Mouse (Mus musculus) heart, adult 2 months (tissue): Measurements from ENCODE around the gene Clasp2. TPM values are rescaled to one million over a fixed set of nuclear protein-coding genes. Genes with fewer than 3 reads are reported as not detected.
"Not testable (repeated sequence)": the region's sequence is repeated elsewhere in the genome, so short reads cannot be mapped to it uniquely, and the experiment has no call there.

Experiments used
- DNase-seq, 2 experiments: peaks; one replicate each; pipeline ENCODE4 v3.0.0; 2021
- H3K27ac ChIP-seq: fragments of 200-600 bp; 2 replicates; pipeline ENCODE4 v1.8.1; 2022
- H3K27me3 ChIP-seq: fragments of 200-500 bp; 2 replicates; pipeline ENCODE4 v1.6.1; 2012; ENCODE audit warnings: mild to moderate bottlenecking, low read length, inconsistent platforms, mixed read lengths; ENCODE audit not compliant: control insufficient read depth, insufficient read depth
- H3K36me3 ChIP-seq: fragments of 200-500 bp; 2 replicates; pipeline ENCODE4 v1.6.1; 2012; ENCODE audit warnings: low read length, inconsistent platforms; ENCODE audit not compliant: control insufficient read depth, insufficient read depth
- H3K4me1 ChIP-seq: fragments of 200-500 bp; 2 replicates; pipeline ENCODE4 v1.6.1; 2011; ENCODE audit warnings: low read length; ENCODE audit not compliant: control insufficient read depth, insufficient read depth
- H3K4me3 ChIP-seq: fragments of 200-600 bp; 2 replicates; pipeline ENCODE4 v1.8.1; 2022
- H3K79me2 ChIP-seq: fragments of 200-500 bp; replicated peaks from 2 replicates; pipeline ENCODE4 v1.6.1; 2012; ENCODE audit warnings: mild to moderate bottlenecking, inconsistent platforms, low read length, moderate library complexity, mixed read lengths; ENCODE audit not compliant: control insufficient read depth, insufficient read depth
- H3K9ac ChIP-seq: fragments of 200-500 bp; 2 replicates; pipeline ENCODE4 v1.6.1; 2012; ENCODE audit warnings: low read depth, mild to moderate bottlenecking, control low read depth, inconsistent platforms, low read length, mixed read lengths
- CTCF ChIP-seq: fragments of 200-600 bp; IDR thresholded peaks from 2 replicates; pipeline ENCODE4 v1.8.1; 2022; ENCODE audit warnings: antibody characterized with exemption, mild to moderate bottlenecking, moderate library complexity
- EP300 ChIP-seq: fragments of 200-500 bp; IDR thresholded peaks from 2 replicates; pipeline ENCODE4 v1.6.1; 2011; ENCODE audit warnings: low read depth, low read length, control low read depth; ENCODE audit not compliant: insufficient read depth
- POLR2A ChIP-seq: fragments of 200-500 bp; IDR thresholded peaks from 2 replicates; pipeline ENCODE4 v1.6.1; 2011; ENCODE audit warnings: mild to moderate bottlenecking, low read depth, low read length, control low read depth; ENCODE audit not compliant: insufficient read depth
- WGBS: fragments of 180-500 bp; shearing (Covaris S2); methylation state at CpG from one replicate; pipeline ENCODE4 v1.1.7; 2018; 5-methylcytosine and 5-hydroxymethylcytosine counted together
- intact Hi-C: fragments of 180-260 bp; cut with DNase I; formaldehyde crosslinking; loops from one replicate; pipeline ENCODE4 v1.15.1; 2025
- polyA plus RNA-seq: library from polyadenylated mRNA; depleted of rRNA; stranded (reverse); fragments of >200 nt; gene quantifications from 2 replicates; pipeline ENCODE4 v1.2.3, GENCODE M21; 2012
- total RNA-seq, 2 experiments: library from RNA; stranded (reverse); gene quantifications; 2 replicates each; pipeline ENCODE4 v1.2.3; 2021

Gene Clasp2
- total and polyA plus RNA-seq, 3 experiments: 14.2 to 56.2 (median 53.6) TPM

DNA sequence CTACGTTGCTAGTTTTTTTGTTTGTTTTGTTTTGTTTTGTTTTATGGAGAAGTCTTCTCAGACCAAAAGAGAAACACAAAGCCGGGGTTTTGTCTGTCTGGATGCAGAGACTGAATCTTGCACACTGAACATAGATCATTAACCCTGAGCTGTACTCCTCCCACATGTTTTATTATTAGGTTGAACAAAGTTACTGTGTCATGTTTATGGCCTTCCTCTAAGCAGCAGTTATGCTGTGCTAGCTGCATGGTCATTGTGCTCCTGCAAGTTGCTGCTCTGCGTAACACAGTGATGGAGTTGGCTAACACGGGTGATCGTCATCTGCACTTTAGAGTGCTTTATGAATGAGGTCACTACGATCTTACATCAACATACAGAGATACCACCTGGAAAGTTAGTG is 21.1 kb downstream of the Clasp2 start:
- no peak overlapping the region for H3K9ac ChIP-seq
- DNase-seq: no peak
- WGBS: 93% methylated on average over 6 of the region's 6 CpGs

DNA sequence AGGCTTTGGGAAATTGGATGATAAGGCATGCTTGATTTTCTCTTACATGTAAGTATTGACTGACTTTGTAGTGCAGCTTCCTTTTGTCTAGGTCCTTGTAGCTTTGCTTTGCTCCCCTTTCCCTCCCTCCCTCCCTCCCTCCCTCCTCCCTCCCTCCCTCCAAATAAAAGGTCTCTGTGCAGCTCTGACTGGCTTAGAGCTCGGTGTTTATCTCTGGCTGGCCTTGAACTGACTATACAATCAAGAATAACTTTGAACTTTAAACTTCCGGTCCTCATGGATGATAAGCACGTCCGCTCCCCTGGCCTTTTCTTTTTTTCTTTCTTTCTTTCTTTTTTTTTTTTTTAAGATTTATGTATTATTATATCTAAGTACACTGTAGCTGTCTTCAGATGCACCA is 21.9 kb downstream of the Clasp2 start:
- no peak for DNase-seq
- 71% methylated on average over 4 of the region's 4 CpGs for WGBS
- no peaks in the 10 kb centered on the region for H3K27me3 ChIP-seq
- TF ChIP-seq POLR2A: no peak
- no peak for TF ChIP-seq CTCF
- no peak for TF ChIP-seq EP300
- intact Hi-C loops: no loop called here
- no peak overlapping the region for H3K9ac ChIP-seq
- no peak overlapping the region for H3K27ac ChIP-seq
- H3K4me1 ChIP-seq: no peaks in the 10 kb centered on the region
- no peak overlapping the region for H3K4me3 ChIP-seq
- no peaks in the 10 kb centered on the region for H3K36me3 ChIP-seq
- H3K79me2 ChIP-seq: no peaks in the 10 kb centered on the region

More for the DNA sequence above, 21.1 kb downstream of the Clasp2 start:
- TF ChIP-seq EP300: no peak
- TF ChIP-seq POLR2A: no peak
- no peak for TF ChIP-seq CTCF
- no peaks in the 10 kb centered on the region for H3K4me1 ChIP-seq
- intact Hi-C loops: no loop called here
- no peak overlapping the region for H3K27ac ChIP-seq
- H3K4me3 ChIP-seq: no peak overlapping the region
- no peaks in the 10 kb centered on the region for H3K27me3 ChIP-seq
- no peaks in the 10 kb centered on the region for H3K79me2 ChIP-seq
- no peaks in the 10 kb centered on the region for H3K36me3 ChIP-seq

DNA sequence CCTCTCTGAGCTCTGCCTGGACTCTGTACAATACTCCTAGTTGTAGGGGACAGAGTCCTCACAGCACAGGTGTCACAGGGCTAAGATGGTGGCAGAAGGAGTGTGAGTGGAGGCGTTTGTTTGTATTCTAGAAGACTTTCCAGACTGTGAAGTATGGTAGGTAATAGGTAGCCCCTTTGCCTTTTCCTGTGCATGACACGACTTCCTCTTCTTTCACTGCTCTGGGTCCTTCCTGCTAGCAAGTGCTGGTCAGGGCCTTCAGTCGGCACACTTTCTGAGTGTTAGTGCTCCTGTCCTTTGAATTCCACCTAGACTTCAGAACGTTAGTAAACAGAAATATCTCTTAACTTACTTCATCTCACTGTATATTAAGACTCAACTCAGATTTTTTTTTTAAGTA is 29.4 kb downstream of the Clasp2 start:
- WGBS: 66% methylated on average over 4 of the region's 4 CpGs
- Histone ChIP-seq H3K4me1 (no peaks in the 10 kb centered on the region), H3K79me2 (no peaks in the 10 kb centered on the region), H3K9ac (no peak overlapping the region), H3K27ac (no peak overlapping the region), H3K4me3 (no peak overlapping the region), H3K27me3 (no peaks in the 10 kb centered on the region), H3K36me3 (no peaks in the 10 kb centered on the region)
- TF ChIP-seq CTCF: no peak
- DNase-seq: no peak
- intact Hi-C loops: no loop called here

DNA sequence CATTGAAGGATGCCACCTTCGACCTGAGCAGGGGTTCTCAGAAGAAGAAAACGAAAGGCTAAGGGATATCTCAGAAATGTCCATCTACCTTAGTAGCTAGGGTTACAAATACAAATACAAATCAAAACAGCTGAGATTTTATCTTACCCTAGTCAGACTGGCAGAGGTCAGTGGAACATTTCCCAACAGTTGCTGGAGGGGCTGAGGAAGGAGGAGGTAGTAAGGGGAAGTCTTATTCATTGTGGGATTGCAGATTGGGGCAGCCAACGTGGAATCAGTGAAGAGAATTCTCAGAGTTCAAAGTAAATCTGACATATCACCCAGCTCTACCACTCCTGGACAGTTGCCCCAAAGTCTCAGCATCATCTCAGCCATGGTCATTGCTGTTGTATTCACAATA is 39.6 kb downstream of the Clasp2 start:
- no peak for DNase-seq
- Histone ChIP-seq H3K27ac (no peak overlapping the region), H3K9ac (no peak overlapping the region), H3K4me1 (no peaks in the 10 kb centered on the region), H3K27me3 (no peaks in the 10 kb centered on the region), H3K79me2 (no peaks in the 10 kb centered on the region), H3K36me3 (peaks cover 2% of the 10 kb centered on the region; the same call in 1 of the 2 replicates), H3K4me3 (no peak overlapping the region)
- TF ChIP-seq POLR2A (no peak), EP300 (no peak), CTCF (no peak)
- WGBS: 72% methylated on average over 3 of the region's 3 CpGs
- intact Hi-C loops: no loop called here

DNA sequence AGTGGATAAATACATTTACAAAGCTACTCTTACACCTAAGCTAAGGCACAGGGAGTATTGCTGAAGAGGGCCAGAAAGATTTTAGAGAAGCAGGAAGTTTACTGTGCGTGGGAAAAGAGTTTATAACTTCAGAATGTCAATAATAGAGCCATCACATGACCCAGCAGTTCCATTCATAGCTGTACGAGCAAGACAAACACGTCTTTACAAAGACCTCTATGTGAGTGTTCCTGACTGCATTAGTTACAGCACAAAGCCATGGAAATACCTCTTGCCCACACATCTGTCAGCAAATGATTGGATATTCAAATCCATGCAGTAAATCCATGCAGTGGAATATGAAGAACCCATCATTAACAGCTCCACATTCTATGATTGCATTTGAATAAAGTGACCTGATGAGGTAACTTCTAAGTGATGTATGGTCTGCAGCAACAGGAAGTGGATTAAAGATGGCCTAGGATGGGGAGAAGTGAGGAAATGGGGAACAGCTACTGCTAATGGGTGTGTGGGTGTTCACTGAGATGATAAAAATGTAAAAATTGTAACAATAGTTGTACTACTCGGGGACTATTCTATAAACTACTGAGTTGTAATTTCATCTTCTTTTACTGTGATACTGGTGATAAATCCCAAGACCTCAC is 41.2 kb downstream of the Clasp2 start:
- TF ChIP-seq EP300: no peak
- no peak for TF ChIP-seq POLR2A
- no peak for TF ChIP-seq CTCF
- no peak for DNase-seq
- Histone ChIP-seq H3K9ac (no peak overlapping the region), H3K4me3 (no peak overlapping the region), H3K27me3 (no peaks in the 10 kb centered on the region), H3K36me3 (peaks cover 2% of the 10 kb centered on the region; the same call in 1 of the 2 replicates), H3K4me1 (no peaks in the 10 kb centered on the region), H3K27ac (no peak overlapping the region), H3K79me2 (no peaks in the 10 kb centered on the region)
- intact Hi-C loops: no loop called here
- WGBS: 43% methylated on average over 4 of the region's 4 CpGs

DNA sequence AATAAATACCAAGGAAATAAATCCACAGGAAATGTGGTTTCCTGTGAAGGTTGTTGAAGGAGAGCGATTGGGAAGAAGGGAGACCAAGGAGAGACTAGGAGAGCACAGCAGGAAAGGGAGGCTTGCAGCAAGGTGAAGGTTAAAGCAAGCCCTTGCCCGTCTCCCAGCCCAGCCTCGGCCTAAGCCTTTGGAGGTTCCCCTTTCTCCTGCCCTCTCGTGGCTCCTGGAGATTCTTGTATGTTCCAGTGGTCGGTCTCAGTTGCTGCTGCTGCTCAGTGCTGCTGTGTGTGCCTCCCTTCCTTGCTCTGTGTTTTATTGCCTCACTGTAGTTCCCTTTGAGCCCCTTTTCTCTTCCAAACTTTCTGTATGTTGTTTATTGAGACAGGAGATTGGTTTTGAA is 42.4 kb downstream of the Clasp2 start:
- no peak overlapping the region for H3K27ac ChIP-seq
- H3K9ac ChIP-seq: no peak overlapping the region
- H3K4me3 ChIP-seq: no peak overlapping the region
- TF ChIP-seq CTCF: no peak; the same call in 1 of the 2 replicates
- DNase-seq: no peak
- no peaks in the 10 kb centered on the region for H3K79me2 ChIP-seq
- H3K36me3 ChIP-seq: peaks cover 2% of the 10 kb centered on the region; the same call in 1 of the 2 replicates
- intact Hi-C loops: no loop called here
- H3K4me1 ChIP-seq: no peaks in the 10 kb centered on the region
- no peaks in the 10 kb centered on the region for H3K27me3 ChIP-seq
- WGBS: 46% methylated on average over 5 of the region's 5 CpGs

DNA sequence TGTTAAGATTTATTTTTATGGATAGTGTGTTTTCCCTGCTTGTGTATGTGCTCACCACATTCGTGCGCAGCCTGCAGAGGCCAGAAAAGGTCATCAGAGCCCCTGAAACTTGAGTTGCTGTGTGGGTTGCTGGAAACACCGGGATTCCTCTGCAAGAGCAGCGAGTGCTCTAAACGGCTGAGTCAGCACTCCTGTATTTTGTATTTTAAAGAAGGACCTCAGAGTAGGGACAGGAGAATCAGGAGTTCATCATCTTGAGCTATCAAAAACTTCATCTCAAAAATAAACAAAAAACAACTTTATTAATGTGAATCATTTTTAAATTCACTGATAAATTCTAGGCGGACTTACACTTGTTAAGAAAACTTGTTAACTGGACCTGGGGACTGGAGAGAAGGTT is 48.0 kb downstream of the Clasp2 start:
- 79% methylated on average over 6 of the region's 6 CpGs for WGBS
- H3K4me3 ChIP-seq, intact Hi-C loops, DNase-seq, H3K27me3 ChIP-seq, H3K9ac ChIP-seq, H3K36me3 ChIP-seq, H3K79me2 ChIP-seq, H3K4me1 ChIP-seq, H3K27ac ChIP-seq: not testable (repeated sequence)
